Mouse (Mus musculus) kidney, postnatal 10 days (tissue): ENCODE results near the gene Rab29.
A peak's percentile ranks its signal among the peaks of the same experiment; 100 is the strongest.
"Not testable (repeated sequence)": the region's sequence is repeated elsewhere in the genome, so short reads cannot be mapped to it uniquely, and the experiment has no call there.

Experiments used
- DNase-seq: peaks from one replicate; pipeline ENCODE4 v3.0.0; 2021; ENCODE audit warnings: mixed read lengths

Rab29 gene

DNA sequence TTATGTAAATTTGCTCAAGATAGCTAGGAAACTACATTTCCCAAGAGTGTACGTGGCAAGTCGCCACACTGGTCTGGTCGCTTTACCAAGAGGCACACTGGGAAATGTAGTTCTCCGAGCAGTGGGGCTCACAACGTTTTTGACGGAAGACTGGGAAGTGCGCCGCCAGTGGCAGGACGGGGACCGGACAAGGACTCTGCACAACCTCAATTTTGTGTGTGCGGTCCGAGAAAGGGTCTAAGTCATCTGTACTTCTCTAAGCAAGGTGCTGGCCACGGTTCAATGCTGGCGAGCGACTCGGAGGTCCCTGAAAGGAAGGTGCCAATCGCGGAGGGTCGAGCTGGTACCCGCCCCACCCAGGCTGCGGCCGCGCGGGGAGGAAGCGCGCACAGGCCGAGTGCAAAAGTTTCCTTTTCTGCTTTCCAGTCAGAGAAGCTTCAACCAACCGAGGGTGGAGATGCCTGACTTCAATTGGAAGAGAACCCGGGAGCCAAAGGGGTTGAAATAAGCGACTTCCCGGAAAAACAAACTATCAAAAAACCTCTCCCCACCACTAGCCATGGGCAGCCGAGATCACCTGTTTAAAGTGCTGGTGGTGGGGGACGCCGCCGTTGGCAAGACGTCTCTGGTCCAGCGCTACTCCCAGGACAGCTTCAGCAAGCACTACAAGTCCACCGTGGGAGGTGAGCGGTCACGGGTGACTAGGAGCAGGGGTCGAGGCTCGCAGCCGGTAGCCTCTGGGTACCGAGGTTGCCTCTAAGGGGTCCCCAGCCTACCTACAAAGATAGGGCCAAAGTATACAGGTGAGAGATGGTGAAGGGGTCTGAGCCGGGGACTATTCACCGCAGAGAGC is at the start of gene Rab29:
Rab29 (plus strand) TSS at position 132 of the 853 bp plus-strand sequence.
- peak; percentile 96 for DNase-seq

GRCm38 (mm10) chr1:131820353-131820752 is 46.7 kb upstream of the Rab29 start:
- not testable (repeated sequence) for DNase-seq

DNA sequence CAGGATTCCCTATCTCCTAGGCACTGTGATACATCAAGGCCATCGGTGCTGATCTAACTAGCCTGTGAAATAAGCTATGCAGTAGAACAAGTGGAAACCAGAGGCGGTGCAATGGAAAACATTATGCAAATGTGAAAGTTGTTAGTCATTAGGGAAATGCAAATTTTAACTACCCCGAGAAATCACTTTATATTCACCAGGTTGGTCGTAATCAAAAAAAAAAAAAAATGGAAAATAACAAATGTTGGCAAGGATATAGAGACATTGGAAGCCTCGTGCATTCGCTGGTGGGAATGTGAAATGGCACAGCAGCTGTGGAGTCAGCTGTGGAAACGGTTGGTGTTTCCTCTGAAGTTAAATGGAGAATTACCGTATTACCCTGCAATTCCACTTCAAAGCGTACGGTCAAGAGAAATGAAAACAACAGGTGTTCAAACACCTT is 46.1 kb upstream of the Rab29 start:
- no peak for DNase-seq

- DNase-seq, result no peak
Observed at GRCm38 (mm10) chr1:131822292-131822691, 44.7 kb upstream of the Rab29 start.

DNA sequence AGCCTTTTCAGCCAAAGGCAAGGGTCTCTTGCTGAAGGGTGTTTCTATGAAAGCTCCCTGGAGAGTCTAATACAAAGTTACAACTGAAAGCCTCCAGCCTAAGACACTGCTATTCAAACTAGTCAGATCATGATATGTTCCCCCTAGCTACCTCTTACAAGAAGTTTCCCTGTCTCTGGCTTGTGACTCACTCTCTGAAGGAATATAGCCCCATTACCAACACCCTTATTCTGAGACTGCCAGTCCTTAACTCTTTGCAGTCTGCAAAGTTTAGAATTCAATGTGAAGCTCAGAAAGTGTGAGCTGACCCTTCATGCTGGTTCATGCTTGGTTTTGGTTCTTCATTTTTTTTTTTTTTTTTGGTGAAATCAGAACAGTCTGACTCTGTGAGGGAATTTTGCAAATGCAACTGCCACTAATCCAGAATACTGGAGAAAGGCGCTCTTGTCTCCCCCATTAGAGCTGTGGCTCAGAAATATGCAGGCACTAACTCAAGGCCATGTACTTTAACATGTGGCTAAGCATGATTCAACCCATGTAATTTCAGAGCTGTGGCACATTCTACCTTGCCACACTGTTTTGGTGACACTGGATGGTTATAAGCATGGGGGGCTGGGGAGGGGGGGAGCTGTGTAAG is 44.0 kb upstream of the Rab29 start:
- no peak for DNase-seq

DNA sequence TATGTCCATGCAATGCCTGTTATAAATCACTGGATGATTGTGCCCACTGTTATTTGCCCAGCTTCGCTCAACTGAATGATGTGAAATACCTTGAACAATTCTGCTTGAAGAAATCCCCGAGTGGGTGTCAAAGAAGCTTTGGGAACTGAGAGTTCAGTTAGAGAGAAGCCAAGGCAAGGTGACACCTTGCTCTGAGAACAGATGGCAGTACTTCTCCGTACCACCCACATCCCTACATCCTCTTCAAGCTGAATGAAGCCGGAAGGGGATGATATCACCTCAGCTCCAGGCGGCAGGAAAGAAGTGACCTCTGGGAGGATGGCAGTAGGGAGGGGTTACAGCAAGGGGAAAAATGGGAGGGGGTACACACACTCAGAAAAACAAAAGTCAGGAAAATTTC is 43.5 kb upstream of the Rab29 start:
- DNase-seq, result no peak

DNA sequence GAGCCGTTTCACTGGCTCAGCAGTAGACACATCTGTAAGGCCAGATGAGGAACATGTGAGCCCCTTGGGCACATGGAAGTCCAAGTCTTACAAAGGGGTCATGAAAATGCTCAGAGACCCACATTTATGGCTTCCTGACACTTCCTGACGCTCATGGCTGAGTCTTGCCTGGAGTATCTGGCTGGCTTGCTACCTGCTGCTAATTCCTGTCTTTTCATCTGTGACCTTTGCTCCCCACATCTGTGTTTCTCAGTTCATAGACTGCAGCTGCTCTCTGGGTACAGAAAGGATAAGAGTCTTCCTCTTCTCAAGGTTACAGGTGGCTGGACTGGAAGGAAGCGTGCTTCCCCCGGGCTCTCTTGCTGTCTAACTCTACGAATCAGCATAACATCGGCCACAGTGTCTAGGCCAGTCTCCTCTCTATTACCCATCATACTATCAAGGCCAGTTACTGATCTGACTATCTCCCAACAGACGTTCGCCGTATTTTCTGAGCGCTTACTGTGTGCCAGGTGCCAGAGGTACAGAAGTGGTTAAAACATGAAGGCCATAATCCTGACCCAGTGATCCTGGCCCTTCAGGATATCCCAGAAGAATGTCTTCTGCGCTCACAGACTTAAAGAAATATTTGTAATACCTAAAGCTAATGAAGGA is 42.4 kb upstream of the Rab29 start:
- DNase-seq, result no peak

DNA sequence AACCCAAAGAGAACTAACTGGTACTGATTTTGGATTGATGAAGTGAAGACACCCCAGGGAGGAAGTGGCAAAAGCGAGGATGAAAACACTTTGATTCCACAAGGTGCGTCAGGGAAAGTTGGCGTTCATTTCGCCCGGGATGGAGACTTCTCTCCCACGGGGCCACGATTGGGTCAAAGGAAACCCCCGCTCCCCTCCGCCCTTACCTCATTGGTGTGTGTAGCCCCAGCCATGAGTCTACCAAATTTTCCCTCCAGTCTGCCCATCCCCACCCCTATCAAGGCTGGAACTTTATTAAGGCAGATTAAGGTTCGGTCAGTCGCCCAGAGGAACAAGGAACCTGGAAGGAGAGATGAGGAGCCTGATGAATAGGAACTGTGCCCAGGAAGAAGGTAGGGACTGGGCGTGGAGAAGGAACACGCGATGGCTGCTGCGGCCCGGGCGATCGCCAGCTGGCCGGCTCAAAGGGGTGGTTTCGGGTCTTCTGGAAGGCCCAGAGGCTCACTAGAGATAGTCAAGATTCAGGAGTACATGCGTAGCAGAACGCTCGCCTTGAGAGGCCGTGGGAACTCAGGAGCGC is 39.7 kb upstream of the Rab29 start, which contains the start of gene Slc41a1:
Slc41a1 (plus strand) TSS at position 287 of the 580 bp plus-strand sequence.
- peak; percentile 26 for DNase-seq

DNA sequence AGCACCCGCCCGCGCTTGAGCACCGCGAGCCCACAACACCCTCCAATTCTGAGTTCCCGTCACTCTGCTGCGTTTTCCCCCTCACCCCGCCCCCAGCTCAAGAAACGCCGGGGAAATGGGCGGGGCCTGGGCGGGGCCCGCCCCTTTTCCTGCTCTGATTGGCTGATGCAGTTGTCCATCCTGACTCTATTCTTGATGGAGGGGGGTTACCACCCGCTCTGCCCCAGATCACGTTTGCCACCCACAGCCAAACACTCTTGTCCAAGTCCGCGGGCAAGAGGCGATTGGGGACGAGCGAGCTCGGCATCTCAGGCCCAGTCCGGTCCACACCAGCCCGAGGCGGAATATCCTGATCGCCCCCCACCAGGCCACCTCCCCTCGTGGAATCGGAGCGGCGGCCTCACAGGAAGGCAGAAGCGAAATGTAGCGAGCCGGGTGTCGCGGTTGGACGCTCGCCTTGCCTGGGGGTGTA is 39.2 kb upstream of the Rab29 start:
- peak; percentile 97 for DNase-seq

GRCm38 (mm10) chr1:131828297-131829126 is 38.5 kb upstream of the Rab29 start:
- DNase-seq, result peak; percentile 71

DNA sequence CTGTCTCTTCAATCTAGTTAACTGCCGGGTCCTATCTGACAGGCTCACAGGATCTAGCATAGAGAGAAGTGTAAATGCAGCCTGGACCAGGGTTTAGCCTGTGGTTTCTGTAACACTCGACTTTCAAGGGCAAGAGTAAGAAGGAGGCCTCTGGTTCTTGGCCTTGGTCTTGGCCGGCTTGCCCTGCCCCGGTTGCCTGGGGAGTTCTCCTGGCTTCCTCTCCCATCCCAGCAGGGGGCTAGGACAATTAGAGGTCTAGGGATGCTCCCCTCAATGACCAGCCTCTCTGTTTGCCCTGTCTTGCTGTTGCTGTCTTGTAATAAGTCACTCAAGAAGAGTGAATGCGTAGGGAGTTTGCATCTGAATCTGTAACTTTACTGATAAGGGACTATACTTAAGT is 37.7 kb upstream of the Rab29 start:
- DNase-seq, result no peak

DNA sequence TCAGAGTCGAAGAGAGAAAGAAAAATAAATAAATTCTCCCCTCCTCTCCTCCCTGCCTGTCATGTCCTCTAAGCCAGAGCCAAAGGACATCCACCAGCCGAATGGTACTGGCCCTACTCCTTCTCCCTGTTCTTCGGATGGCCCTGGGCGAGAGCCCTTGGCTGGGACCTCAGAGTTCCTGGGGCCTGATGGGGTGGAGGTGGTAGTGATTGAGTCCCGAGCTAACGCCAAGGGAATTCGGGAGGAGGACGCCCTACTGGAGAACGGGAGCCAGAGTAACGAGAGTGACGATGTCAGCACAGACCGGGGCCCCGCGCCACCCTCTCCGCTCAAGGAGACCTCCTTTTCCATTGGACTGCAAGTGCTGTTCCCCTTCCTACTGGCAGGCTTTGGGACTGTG is 36.5 kb upstream of the Rab29 start:
- no peak for DNase-seq

GRCm38 (mm10) chr1:131830971-131831641 is 35.9 kb upstream of the Rab29 start:
- DNase-seq, result no peak

DNA sequence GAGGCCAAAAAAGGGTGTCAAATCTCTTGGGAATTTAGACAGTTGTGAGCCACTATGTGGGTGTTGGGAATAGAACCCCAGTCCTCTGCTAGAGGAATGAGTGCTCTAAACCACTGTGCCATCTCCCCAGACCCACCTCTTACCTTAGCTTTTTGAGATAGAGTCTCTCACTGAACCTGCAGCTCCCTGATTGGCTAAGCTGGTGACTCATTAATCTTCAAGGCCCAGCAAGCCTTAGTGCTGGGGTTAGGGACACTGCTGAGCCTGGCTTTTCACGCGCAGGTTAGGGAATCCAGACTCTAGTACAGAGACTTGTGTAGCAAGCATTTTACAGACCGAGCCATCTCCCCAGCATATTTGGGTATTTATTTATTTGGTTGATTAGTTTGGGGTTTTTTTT is 30.0 kb upstream of the Rab29 start:
- no peak for DNase-seq

DNA sequence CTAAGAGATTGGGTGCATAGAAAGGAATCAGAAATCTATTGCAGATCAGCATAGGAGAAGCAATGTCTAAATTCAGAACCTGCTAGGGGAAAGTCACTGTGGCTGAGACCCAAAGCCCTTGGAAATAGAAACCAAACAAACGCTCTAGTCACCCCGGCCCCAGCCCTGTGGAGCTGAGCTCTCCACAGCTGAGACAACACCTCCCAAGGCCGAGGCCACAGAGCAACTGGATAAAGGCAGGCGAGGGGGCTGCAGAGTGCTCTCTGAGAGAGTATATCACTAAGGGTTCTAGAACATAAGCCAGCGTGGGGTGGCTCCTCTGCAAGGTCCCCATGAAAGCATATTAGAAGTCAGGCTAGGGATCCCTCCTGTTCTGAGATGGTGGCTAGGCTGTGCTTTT is 28.5 kb upstream of the Rab29 start:
- DNase-seq, result no peak

DNA sequence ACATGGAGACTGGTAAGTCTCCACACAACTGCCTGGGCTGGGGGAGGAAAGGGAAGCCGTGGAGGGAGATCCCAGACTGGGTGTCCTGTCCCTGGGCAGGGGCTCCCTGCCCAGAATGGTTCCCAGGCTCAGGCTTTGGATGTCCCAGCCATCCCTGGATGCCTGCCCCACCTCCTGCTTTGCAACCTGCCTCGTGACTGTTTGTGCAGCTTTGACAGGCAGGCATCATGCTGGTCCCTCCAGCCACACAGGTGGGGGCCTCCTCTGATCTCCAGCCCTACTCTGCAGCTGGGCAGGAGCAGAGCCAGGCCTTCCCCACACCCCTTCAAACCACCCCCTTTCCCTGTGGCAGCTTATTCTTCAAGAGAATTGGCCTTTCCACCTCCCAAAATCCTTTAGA is 27.7 kb upstream of the Rab29 start:
- DNase-seq, result no peak

DNA sequence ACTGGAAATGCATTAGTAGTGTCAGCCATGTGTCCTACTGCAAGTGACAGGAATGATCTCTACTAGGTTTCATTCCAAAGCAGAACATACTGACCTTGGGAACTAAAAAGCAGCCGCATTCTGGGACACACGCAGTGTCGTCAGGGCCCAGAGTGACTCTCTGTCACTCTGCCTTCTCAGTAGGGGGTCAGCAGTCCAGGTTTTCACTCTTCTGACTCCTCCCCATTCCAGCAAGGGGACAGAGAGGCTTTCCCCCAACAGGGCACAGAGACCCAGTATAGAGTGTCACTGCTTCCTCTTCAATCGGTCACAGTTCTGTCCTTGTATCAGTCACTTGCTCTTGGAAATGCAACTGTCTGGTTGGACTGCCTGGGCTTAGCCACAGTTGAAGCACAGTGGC is 24.8 kb upstream of the Rab29 start:
- DNase-seq, result no peak

DNA sequence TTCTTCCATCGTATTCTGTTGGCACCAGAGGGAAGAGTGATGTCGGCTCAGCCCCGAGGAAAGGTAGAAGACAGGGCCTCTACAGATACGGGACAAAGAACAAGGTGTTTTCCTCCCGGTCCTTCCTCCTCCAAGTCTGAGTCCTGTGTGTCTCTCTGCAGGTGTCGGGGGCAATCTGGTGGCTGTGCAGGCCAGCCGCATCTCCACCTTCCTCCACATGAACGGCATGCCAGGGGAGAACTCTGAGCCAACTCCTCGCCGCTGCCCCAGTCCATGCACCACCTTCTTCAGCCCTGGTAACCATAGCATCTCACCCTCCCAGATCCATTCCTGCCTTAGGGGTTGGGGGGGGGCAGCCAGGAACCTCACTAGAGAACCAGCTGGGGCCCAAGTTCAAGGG is 23.3 kb upstream of the Rab29 start:
- no peak for DNase-seq

DNA sequence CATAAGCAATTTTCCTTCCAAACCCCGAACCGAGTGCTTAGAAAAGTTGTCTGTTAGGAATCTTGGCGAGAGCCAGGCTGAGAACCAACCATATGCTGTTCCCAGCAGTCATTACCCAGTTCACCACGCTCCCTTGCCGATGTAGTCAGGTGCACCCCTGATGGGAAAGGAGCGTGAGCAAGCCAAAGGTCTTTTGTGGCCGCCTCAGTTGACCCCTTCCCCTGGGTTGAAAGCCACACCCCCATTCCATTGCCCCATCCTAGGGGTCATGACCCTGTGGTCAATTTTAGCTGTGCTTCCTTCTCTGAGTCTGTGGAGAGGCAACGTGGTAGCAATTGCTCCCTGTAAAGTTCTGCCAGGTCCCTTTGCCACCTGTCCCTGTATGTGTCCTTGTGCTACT is 22.1 kb upstream of the Rab29 start:
- DNase-seq, result no peak

- DNase-seq, result peak; percentile 65
Observed at GRCm38 (mm10) chr1:131846255-131846654, 20.8 kb upstream of the Rab29 start.

DNA sequence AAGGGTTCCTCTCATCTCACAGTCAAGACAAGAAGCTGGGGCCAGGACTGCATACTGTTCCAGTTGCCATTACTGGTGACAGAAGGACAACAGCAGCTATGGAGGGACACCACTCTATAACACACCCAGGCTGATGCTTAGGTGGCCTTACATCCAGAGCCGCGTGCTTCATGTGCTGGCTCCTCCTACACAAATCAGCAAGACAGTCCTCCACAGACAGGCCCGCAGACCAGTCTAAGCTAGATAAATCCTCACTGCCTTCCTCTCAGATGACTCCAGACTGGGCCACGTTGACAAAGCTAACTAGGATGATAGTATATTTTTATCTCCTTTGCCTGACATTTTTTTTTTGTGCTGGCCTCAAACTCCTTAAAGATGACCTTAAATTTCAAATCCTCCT is 5.2 kb upstream of the Rab29 start:
- no peak for DNase-seq

DNA sequence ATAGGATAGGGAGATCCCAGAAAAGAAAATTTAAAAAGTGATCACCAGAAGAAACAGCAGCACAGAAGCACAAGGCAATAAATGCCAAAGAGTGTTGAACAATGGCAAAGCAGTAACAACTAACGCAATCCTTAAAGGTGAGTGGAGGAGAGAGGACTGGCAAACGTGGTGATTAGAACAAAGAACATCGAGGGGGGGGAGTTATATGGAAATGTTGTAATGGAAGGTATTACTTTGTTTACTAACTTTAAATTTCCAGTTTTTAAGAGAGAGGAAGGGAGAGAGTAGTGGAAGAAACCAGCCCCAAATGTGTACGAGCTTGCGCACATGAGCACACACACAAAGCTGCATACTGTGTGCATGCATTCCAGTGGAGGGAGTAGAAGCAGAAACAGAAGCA is 1.4 kb upstream of the Rab29 start:
- no peak for DNase-seq
